Mouse (Mus musculus) myocyte (in vitro differentiated cells): ENCODE data around the gene Nos1ap.

Experiments
- CEBPB ChIP-seq: IDR thresholded peaks from 2 replicates; pipeline ENCODE4 v1.6.1; 2011; ENCODE audit warnings: mild to moderate bottlenecking, moderate library complexity; ENCODE audit not compliant: poor library complexity, insufficient read depth, severe bottlenecking
- E2F4 ChIP-seq: IDR thresholded peaks from one replicate; pipeline ENCODE4 v1.6.1; 2011; ENCODE audit warnings: mild to moderate bottlenecking, control low read depth, moderate library complexity; ENCODE audit not compliant: insufficient read depth
- MAX ChIP-seq: IDR thresholded peaks from one replicate; pipeline ENCODE4 v1.6.1; 2011; ENCODE audit warnings: low read depth, mild to moderate bottlenecking, control low read depth
- MYOD1 ChIP-seq, 3 experiments: IDR thresholded peaks; one replicate each; pipeline ENCODE4 v1.6.1; 2011; ENCODE audit warnings: control low read depth in 2 of 3, low read depth in 2 of 3, mild to moderate bottlenecking in 2 of 3, moderate library complexity in 1 of 3; ENCODE audit not compliant: insufficient read length in 2 of 3, control insufficient read depth in 1 of 3
- MYOG ChIP-seq, 3 experiments: IDR thresholded peaks; one replicate each; pipeline ENCODE4 v1.6.1; 2011; ENCODE audit warnings: control low read depth in 2 of 3, low read depth in 2 of 3, mild to moderate bottlenecking in 2 of 3; ENCODE audit not compliant: insufficient read length in 2 of 3, control insufficient read depth in 1 of 3, insufficient read depth in 1 of 3
- POLR2A ChIP-seq: IDR thresholded peaks from one replicate; pipeline ENCODE4 v1.6.1; 2011; ENCODE audit warnings: low read depth, mild to moderate bottlenecking, control low read depth, moderate library complexity; ENCODE audit not compliant: insufficient read length
- POLR2AphosphoS2 ChIP-seq: IDR thresholded peaks from one replicate; pipeline ENCODE4 v1.6.1; 2011; ENCODE audit warnings: low read depth, control low read depth; ENCODE audit not compliant: insufficient read length
- SRF ChIP-seq: IDR thresholded peaks from one replicate; pipeline ENCODE4 v1.6.1; 2011; ENCODE audit warnings: low read depth; ENCODE audit not compliant: control insufficient read depth, insufficient read length
- TCF12 ChIP-seq: IDR thresholded peaks from one replicate; pipeline ENCODE4 v1.6.1; 2011; ENCODE audit warnings: mild to moderate bottlenecking, control low read depth; ENCODE audit not compliant: poor library complexity, insufficient read depth, severe bottlenecking
- TCF3 ChIP-seq: IDR thresholded peaks from one replicate; pipeline ENCODE4 v1.6.1; 2011; ENCODE audit warnings: low read depth, control low read depth; ENCODE audit not compliant: insufficient read length
- USF1 ChIP-seq: IDR thresholded peaks from one replicate; pipeline ENCODE4 v1.6.1; 2011; ENCODE audit warnings: low read depth, mild to moderate bottlenecking, control low read depth, moderate library complexity

GRCm38 (mm10) chr1:170438471-170439151, 151.1 kb downstream of the Nos1ap start:
- TF ChIP-seq POLR2A (no peak), USF1 (no peak), CEBPB (no peak), MAX (no peak), E2F4 (no peak), POLR2AphosphoS2 (no peak), TCF12 (no peak), MYOD1 (IDR thresholded peaks at IDR 0.05; ENCODE audit: control insufficient read depth in 1 of 3, insufficient read length in 2 of 3, low read depth in 2 of 3) (no peak), MYOG (IDR thresholded peaks at IDR 0.05; ENCODE audit: control insufficient read depth in 1 of 3, insufficient read depth in 1 of 3, insufficient read length in 2 of 3, low read depth in 2 of 3) (no peak), SRF (no peak), TCF3 (no peak)
